Mouse (Mus musculus) cortical plate, adult 2 months (tissue): Measurements from ENCODE around the gene Fcamr. TPM values are rescaled to one million over a fixed set of nuclear protein-coding genes. Genes with fewer than 3 reads are reported as not detected.

Experiments
- H3K27ac ChIP-seq: fragments of 200-500 bp; 2 replicates; pipeline ENCODE4 v1.5.1; 2012; ENCODE audit warnings: low read length, control low read depth, inconsistent platforms; ENCODE audit not compliant: insufficient read depth
- H3K4me1 ChIP-seq: fragments of 200-500 bp; 2 replicates; pipeline ENCODE4 v1.6.1; 2011; ENCODE audit warnings: low read length; ENCODE audit not compliant: control insufficient read depth, insufficient read depth
- H3K4me3 ChIP-seq: fragments of 200-500 bp; 2 replicates; pipeline ENCODE4 v1.5.1; 2011; ENCODE audit warnings: mild to moderate bottlenecking, low read length, control low read depth; ENCODE audit not compliant: insufficient read depth
- CTCF ChIP-seq: fragments of 200-500 bp; IDR thresholded peaks from 2 replicates; pipeline ENCODE4 v1.5.1; 2011; ENCODE audit warnings: mild to moderate bottlenecking, control low read depth, low read length; ENCODE audit not compliant: insufficient read depth; ENCODE audit errors: extremely low read depth
- POLR2A ChIP-seq: fragments of 200-500 bp; IDR thresholded peaks from 2 replicates; pipeline ENCODE4 v1.6.1; 2011; ENCODE audit warnings: mild to moderate bottlenecking, low read length, control low read depth; ENCODE audit not compliant: insufficient read depth; ENCODE audit errors: extremely low read depth
- polyA plus RNA-seq: library from polyadenylated mRNA; depleted of rRNA; stranded (reverse); fragments of >200 nt; gene quantifications from 2 replicates; pipeline ENCODE4 v1.2.3, GENCODE M21; 2012

Fcamr gene
- polyA plus RNA-seq, 1 experiment: not detected

GRCm38 (mm10) chr1:130798551-130798950 is 2.2 kb upstream of the Fcamr start:
- H3K4me3 ChIP-seq: no peak overlapping the region
- no peak for TF ChIP-seq POLR2A
- no peak for TF ChIP-seq CTCF
- no peaks in the 10 kb centered on the region for H3K4me1 ChIP-seq
- no peak overlapping the region for H3K27ac ChIP-seq

- H3K4me1 ChIP-seq: no peaks in the 10 kb centered on the region
- no peak overlapping the region for H3K4me3 ChIP-seq
- TF ChIP-seq CTCF: no peak
- no peak for TF ChIP-seq POLR2A
- H3K27ac ChIP-seq: no peak overlapping the region
Measured at GRCm38 (mm10) chr1:130799399-130799798, 1.3 kb upstream of the Fcamr start.

GRCm38 (mm10) chr1:130801511-130801910 is 809 bp downstream of the Fcamr start:
- TF ChIP-seq CTCF (no peak), POLR2A (no peak)

GRCm38 (mm10) chr1:130802976-130803375 is 2.3 kb downstream of the Fcamr start:
- H3K4me3 ChIP-seq: no peak overlapping the region
- TF ChIP-seq CTCF (no peak), POLR2A (no peak)
- no peak overlapping the region for H3K27ac ChIP-seq
- no peaks in the 10 kb centered on the region for H3K4me1 ChIP-seq

More at GRCm38 (mm10) chr1:130801511-130801910, 809 bp downstream of the Fcamr start:
- no peak overlapping the region for H3K27ac ChIP-seq
- H3K4me1 ChIP-seq: no peaks in the 10 kb centered on the region
- H3K4me3 ChIP-seq: no peak overlapping the region

- TF ChIP-seq POLR2A (no peak), CTCF (no peak)
- Histone ChIP-seq H3K4me1 (no peaks in the 10 kb centered on the region), H3K27ac (no peak overlapping the region), H3K4me3 (no peak overlapping the region)
Measured at GRCm38 (mm10) chr1:130804279-130804678, 3.6 kb downstream of the Fcamr start.

GRCm38 (mm10) chr1:130810906-130811305 is 10.2 kb downstream of the Fcamr start:
- Histone ChIP-seq H3K27ac (no peak overlapping the region), H3K4me1 (no peaks in the 10 kb centered on the region), H3K4me3 (no peak overlapping the region)
- TF ChIP-seq CTCF (no peak), POLR2A (no peak)

- no peaks in the 10 kb centered on the region for H3K4me1 ChIP-seq
- TF ChIP-seq POLR2A (no peak), CTCF (no peak)
- H3K4me3 ChIP-seq: no peak overlapping the region
- H3K27ac ChIP-seq: no peak overlapping the region
Measured at GRCm38 (mm10) chr1:130811316-130811715, 10.6 kb downstream of the Fcamr start.

- no peaks in the 10 kb centered on the region for H3K4me1 ChIP-seq
- no peak for TF ChIP-seq POLR2A
- TF ChIP-seq CTCF: no peak
- H3K27ac ChIP-seq: no peak overlapping the region
- no peak overlapping the region for H3K4me3 ChIP-seq
Measured at GRCm38 (mm10) chr1:130819737-130820136, 19.0 kb downstream of the Fcamr start.

GRCm38 (mm10) chr1:130820316-130821148 is 19.8 kb downstream of the Fcamr start:
- H3K27ac ChIP-seq: no peak overlapping the region
- H3K4me1 ChIP-seq: no peaks in the 10 kb centered on the region
- TF ChIP-seq POLR2A (no peak), CTCF (no peak)
- no peak overlapping the region for H3K4me3 ChIP-seq

- Histone ChIP-seq H3K4me3 (no peak overlapping the region), H3K27ac (no peak overlapping the region), H3K4me1 (no peaks in the 10 kb centered on the region)
- no peak for TF ChIP-seq POLR2A
- TF ChIP-seq CTCF: no peak
Measured at GRCm38 (mm10) chr1:130821149-130821471, 20.4 kb downstream of the Fcamr start.
